Mouse (Mus musculus): ENCODE results near the gene Rnf44.

Rnf44 gene

GRCm38 (mm10) chr13:54693558-54694347 lies at the start of gene Rnf44:
TSS of gene Rnf44 (minus strand) at chr13:54693907.
- peak; percentile 98 for DNase-seq (ENCODE audit: low spot score)

GRCm38 (mm10) chr13:54738213-54738601 lies 44.5 kb upstream of the Rnf44 start:
- no peak for DNase-seq (ENCODE audit: low spot score)

DNA sequence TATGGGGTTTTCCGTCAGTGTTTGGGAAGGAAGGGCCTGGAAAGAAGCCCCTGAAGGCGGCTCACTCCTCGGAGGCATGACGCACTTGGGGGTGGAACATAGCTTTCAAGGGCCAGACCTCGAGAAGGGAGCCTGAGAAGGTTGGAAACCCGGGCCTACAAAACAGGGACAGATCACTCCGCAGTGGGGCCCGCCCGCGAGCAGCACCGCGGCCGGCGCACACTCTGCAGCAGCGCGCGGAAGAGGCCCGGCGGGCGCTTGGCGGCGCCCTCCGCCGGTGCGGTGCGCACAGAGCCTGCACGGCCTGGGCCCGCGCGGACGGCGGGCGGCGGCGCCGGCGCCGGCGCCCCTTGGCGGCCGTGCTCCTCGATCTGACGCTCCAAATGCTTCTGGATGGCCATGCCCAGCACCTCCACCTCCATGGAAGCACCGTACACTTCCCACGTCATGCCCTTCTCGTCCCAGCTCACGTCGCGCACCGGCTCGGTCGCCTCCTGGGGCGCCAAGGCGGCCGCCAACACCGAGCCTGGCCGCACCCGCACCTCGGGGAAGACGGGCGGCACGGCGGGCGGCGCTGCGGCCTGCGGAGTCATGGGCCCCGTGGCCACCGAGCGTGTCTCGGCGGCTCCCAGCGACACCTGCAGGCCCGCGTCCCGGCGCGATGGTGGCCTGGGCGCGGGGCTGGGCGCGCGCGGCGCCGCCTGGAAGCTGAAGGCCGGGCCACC lies 43.9 kb upstream of the Rnf44 start:
- no peak for DNase-seq (ENCODE audit: low spot score)

- no peak for DNase-seq (ENCODE audit: low spot score)
These were observed 43.2 kb upstream of the Rnf44 start for GRCm38 (mm10) chr13:54736931-54737330.

GRCm38 (mm10) chr13:54726131-54726530 lies 32.4 kb upstream of the Rnf44 start:
- no peak for DNase-seq (ENCODE audit: low spot score)

DNA sequence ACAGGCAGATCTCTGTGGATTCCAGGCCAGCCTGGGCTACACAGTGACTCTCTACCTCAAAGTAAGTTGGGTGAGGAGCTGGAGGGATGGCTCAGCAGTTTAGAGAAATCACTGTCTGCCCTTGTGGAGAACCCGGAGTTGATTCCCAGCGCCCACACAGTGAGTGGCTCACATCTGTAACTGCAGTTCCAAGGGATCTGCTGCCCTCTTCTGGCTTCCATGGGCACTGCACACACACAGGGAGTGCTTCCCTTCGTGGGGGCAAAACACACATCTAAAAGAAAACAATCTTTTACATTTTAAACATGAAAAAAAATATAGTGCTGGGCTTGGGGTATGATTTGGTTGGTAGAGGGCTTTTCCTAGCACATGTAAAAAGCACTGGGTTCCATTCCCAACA lies 29.4 kb upstream of the Rnf44 start:
- DNase-seq (ENCODE audit: low spot score) = no peak

GRCm38 (mm10) chr13:54716916-54717315 lies 23.2 kb upstream of the Rnf44 start:
- DNase-seq (ENCODE audit: low spot score) = no peak

DNA sequence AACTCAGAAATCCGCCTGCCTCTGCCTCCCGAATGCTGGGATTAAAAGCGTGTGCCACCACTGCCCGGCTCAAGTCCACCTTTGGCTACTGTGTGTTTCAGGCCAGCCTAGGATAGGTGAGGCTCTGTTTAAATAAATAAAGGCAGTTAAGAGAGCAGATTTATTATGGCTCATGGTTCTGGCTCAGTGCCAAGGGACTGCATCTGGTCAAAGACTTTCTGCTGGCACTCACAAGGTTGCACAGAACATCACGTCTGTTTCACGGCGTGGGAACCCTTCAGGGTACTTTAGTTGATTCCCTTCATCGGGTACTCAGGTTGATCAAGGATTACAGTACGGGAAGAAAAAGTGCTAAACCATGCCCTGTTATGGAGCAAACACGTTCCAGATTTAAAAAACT lies 21.3 kb upstream of the Rnf44 start:
- DNase-seq (ENCODE audit: low spot score) = no peak

DNA sequence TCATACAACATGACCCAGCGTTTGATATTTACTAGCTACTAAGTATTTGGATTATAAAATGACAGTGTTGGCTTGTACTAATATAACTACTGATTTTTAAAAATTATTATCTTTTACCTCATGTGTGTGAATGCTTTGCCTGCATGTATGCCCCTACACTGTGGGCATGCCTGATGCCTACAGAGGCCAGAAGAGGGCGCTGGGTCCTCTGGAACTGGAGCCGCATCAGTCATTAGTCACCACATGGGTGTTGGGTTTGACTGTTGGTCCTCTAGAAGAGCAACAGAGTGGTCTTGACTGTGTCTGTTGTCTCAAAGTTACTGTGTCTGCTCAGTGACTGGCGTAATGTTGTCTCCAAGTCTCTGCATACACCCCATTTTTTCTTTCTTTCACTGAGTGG lies 20.7 kb upstream of the Rnf44 start:
- DNase-seq (ENCODE audit: low spot score) = no peak

DNA sequence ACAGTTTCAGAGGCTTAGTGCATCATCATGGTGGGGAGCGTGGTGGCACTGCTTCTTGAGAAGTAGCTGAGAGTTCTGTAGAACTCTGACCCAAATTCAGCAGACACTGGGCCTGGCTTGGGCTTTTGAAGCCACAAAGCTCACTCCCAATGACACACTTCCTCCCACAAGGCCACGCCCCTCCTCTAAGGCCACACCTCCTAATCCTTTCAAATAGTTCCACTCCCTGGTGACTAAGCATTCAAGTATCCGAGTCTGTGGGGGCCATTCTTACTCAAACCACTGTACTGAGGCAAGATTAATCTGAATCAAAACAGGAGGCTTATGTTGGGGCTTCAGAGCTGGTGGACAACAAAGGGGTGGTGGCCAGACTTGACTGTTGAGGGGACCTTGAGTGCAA lies 17.2 kb upstream of the Rnf44 start:
- no peak for DNase-seq (ENCODE audit: low spot score)

GRCm38 (mm10) chr13:54704890-54705289 lies 11.2 kb upstream of the Rnf44 start:
- DNase-seq (ENCODE audit: low spot score) = no peak

GRCm38 (mm10) chr13:54702507-54702906 lies 8.8 kb upstream of the Rnf44 start:
- DNase-seq (ENCODE audit: low spot score) = no peak

GRCm38 (mm10) chr13:54701243-54701642 lies 7.5 kb upstream of the Rnf44 start, which contains the start of gene Cdhr2:
TSS of gene Cdhr2 (plus strand) at chr13:54701461.
- DNase-seq (ENCODE audit: low spot score) = no peak

- no peak for DNase-seq (ENCODE audit: low spot score)
These were observed 1.9 kb upstream of the Rnf44 start for GRCm38 (mm10) chr13:54695479-54696230.

DNA sequence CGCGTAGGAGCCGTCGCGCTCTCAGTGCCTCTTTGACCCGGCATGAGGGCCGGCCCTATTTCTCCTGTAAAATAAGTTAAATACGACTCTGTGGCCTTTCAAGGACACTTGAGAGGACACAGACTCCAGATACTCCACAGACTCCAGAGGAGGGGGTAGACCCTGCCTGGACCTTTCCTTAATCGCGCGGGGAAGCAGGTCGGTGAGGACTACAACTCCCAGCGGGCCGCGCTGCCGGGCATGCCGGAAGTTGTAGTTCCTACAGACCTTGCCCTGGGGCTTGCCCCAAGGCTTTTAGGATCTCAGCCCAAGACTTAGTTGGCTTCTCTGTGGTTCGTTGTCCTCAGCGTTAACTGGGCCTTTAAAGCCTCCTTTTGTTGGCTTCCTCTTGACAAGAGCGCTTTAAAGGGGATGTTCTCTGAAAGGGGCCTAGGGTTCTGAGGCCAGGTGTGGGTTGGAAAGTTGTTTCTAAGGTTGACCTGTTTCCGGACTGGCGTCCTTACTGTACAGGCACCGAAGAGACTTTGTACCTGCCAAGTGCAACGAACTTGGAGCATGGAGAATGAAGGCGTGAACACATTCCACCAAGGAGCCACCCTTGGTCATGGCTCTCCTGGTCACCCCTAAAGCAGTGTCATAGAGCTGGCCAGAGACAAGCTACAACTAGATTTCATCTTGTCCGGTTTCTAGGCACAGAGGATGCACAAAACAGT lies 797 bp upstream of the Rnf44 start:
- DNase-seq (ENCODE audit: low spot score) = peak; percentile 84

DNA sequence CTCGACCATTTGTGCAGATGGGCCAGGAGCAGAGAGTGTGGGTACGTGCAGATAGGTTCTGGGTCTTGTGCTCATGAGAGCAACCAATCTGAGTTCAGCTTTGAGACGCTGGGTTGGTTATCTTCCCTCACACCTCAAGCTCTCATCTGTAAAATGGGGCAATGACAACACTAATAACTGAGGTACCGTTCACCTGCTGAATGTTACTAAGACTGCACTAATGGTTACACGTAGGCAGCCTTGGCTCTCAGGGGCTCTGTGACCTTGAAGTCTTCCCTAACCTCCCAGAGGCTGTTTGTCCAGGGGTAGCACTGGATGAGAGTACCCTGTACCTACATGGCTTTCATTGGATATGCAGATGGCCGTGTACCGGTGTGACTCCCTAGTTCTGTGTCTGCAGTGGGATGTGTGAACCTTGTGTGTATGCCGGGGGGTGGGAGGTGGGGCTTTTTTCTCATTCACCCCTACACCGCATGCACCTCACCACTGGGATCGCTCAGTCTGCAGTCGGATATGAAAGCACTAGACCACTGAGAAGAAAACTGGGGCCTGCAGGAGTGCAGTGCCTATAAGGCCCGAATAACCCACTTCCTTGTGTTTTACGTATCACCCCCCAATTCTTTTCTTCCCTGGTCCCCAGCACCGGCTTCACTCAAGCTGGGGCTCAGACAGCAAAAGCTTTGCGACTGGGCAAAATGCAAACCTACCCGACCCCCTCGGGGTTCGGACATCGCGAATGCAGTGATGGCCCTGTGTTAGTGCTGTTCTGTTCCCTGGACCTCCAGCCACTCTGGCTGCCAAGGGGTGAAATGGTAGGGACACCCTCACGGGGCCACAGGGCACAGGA lies 773 bp downstream of the Rnf44 start:
- DNase-seq (ENCODE audit: low spot score) = no peak

- DNase-seq (ENCODE audit: low spot score) = no peak
These were observed 2.0 kb downstream of the Rnf44 start for GRCm38 (mm10) chr13:54691737-54692136.

DNA sequence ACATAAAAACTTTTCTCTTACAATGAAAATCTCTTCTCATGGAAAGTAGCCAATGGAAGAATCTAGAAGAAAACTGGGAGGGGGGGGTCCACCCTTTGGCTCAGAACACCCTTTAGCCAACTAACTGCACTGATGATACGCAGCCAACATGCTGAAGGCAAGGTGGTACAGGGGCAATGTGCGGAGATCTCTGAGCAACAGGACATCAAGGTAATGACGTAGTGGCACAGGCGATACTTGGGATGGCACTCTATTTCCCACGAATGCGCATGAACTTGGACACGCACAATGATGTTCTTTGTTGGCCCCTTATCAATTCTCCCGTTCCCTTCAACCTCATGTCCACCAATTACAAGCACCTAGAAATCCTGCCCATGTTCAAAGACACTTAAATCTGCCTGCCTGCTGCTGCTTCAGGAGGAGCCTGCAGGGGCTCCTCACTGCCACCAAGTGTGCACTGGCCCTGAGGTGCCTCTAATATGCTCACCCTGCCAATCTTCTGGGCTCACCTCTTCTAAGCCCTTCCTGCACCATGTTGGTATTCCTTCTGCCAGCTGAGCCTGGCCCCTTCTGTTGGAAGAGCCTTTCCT lies 3.5 kb downstream of the Rnf44 start:
- DNase-seq (ENCODE audit: low spot score) = no peak

GRCm38 (mm10) chr13:54687575-54688424 lies 5.9 kb downstream of the Rnf44 start:
- peak; percentile 96 for DNase-seq (ENCODE audit: low spot score)

- peak; percentile 61 for DNase-seq (ENCODE audit: low spot score)
These were observed 6.6 kb downstream of the Rnf44 start for GRCm38 (mm10) chr13:54687096-54687495.
